Mouse (Mus musculus) brown adipose tissue, adult 24 weeks (tissue): ENCODE measurements around the gene Trpm2. TPM values are rescaled to one million over a fixed set of nuclear protein-coding genes. Genes with fewer than 3 reads are reported as not detected.

Experiments
- H3K27ac ChIP-seq: fragments of 200-500 bp; replicated peaks from 2 replicates; pipeline ENCODE4 v1.5.1; 2012; ENCODE audit warnings: low read depth, mild to moderate bottlenecking, low read length
- H3K4me1 ChIP-seq: fragments of 200-500 bp; 2 replicates; pipeline ENCODE4 v1.6.1; 2012; ENCODE audit warnings: low read length, mixed read lengths; ENCODE audit not compliant: control insufficient read depth, insufficient read depth, insufficient read length
- H3K4me3 ChIP-seq: fragments of 200-500 bp; 2 replicates; pipeline ENCODE4 v1.5.1; 2012; ENCODE audit warnings: low read depth, mild to moderate bottlenecking, low read length, moderate library complexity; ENCODE audit not compliant: insufficient read depth
- polyA plus RNA-seq: library from polyadenylated mRNA; stranded (reverse); fragments of >200 nt; gene quantifications from 2 replicates; pipeline ENCODE4 v1.2.4, GENCODE M21; 2012; ENCODE audit not compliant: missing spikeins, insufficient read depth, insufficient read length

Gene Trpm2
- polyA plus RNA-seq, 1 experiment = not detected

GRCm38 (mm10) chr10:77900903-77901818 lies 69.2 kb downstream of the Trpm2 start:
- no peak overlapping the region for H3K4me3 ChIP-seq
- no peak overlapping the region for H3K27ac ChIP-seq
- no peaks in the 10 kb centered on the region; the same call in 1 of the 2 replicates for H3K4me1 ChIP-seq

GRCm38 (mm10) chr10:77900126-77900525 lies 70.2 kb downstream of the Trpm2 start:
- Histone ChIP-seq H3K4me3 (no peak overlapping the region), H3K27ac (no peak overlapping the region), H3K4me1 (no peaks in the 10 kb centered on the region; the same call in 1 of the 2 replicates)

GRCm38 (mm10) chr10:77895562-77895961 lies 74.8 kb downstream of the Trpm2 start:
- Histone ChIP-seq H3K27ac (no peak overlapping the region), H3K4me3 (no peak overlapping the region), H3K4me1 (no peaks in the 10 kb centered on the region)

DNA sequence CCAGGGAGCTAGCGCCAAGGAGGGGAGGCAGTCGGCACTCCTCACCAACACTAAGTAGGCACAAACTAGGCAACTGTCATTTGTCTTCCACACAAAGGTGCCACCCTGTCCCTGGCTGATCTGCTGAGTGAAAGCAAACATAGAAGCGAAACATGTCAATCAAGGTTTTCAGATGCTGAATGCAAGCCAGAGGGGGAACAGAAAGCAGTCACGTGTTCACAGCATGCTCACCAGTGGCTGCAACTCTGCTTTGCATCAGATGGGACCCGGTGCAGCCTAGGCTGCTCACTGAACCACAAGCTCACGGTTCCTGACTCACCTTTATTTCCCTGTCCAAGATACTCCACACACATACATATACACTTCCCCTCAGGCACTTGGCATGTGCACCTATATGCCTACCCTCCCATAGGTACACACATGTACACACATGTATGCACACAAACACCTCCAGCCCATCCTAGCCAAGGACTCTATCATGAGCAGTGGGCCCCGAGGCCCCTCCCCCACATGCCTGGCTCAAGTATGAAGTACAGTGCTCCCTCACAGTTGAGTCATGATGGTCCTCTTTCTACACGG lies 79.3 kb downstream of the Trpm2 start:
- no peaks in the 10 kb centered on the region for H3K4me1 ChIP-seq
- no peak overlapping the region for H3K4me3 ChIP-seq
- H3K27ac ChIP-seq = no peak overlapping the region

GRCm38 (mm10) chr10:77886007-77886747 lies 84.2 kb downstream of the Trpm2 start:
- Histone ChIP-seq H3K4me3 (no peak overlapping the region), H3K27ac (no peak overlapping the region), H3K4me1 (no peaks in the 10 kb centered on the region)

GRCm38 (mm10) chr10:77882553-77882952 lies 87.8 kb downstream of the Trpm2 start:
- Histone ChIP-seq H3K4me1 (no peaks in the 10 kb centered on the region), H3K27ac (no peak overlapping the region), H3K4me3 (no peak overlapping the region)

DNA sequence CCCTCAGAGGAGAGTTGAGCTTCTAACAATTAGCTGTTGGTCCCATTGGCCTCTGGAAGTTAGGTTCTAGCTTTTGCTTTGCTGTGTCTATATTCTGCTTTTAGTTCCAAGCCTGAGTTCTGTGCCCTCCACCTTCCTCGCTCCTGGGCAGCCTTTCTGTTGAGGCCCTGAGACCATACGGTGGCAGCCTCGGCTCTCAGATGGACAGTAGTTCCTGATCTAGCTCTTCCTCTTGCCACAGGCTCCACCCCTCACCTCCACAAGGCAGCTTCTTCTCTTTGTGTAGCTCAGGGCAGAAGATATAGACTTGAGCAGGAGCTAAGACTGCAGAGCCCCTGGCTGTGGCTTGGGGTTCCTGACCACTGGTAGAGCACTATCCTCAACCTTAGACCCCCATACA lies 90.1 kb downstream of the Trpm2 start:
- H3K4me3 ChIP-seq = no peak overlapping the region
- no peaks in the 10 kb centered on the region for H3K4me1 ChIP-seq
- no peak overlapping the region for H3K27ac ChIP-seq

GRCm38 (mm10) chr10:77878985-77879384 lies 91.4 kb downstream of the Trpm2 start:
- Histone ChIP-seq H3K27ac (no peak overlapping the region), H3K4me1 (no peaks in the 10 kb centered on the region), H3K4me3 (no peak overlapping the region)

GRCm38 (mm10) chr10:77869651-77870050 lies 100.7 kb downstream of the Trpm2 start:
- H3K27ac ChIP-seq = no peak overlapping the region
- no peaks in the 10 kb centered on the region for H3K4me1 ChIP-seq
- no peak overlapping the region for H3K4me3 ChIP-seq

GRCm38 (mm10) chr10:77867546-77867945 lies 102.8 kb downstream of the Trpm2 start:
- H3K27ac ChIP-seq = no peak overlapping the region
- H3K4me1 ChIP-seq = no peaks in the 10 kb centered on the region
- H3K4me3 ChIP-seq = no peak overlapping the region

DNA sequence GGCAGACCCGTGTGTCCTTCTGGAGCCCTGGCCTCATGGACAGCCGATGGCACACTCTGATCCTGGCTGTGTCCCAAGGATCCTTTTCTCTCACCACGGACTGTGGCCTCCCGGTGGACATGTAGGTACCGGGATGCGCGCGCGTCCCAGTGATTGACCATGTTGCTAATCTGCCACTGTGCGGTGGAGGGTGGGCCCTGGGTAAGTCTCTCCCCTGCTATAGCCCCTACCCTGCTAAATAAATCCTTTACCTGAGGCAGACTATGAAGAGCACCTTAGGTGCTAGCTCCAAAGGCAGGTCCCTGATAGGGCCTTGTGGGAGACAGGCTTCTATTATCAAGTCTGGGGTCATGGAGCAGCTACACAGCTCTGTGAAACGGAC lies 105.6 kb downstream of the Trpm2 start:
- Histone ChIP-seq H3K4me1 (no peaks in the 10 kb centered on the region), H3K4me3 (no peak overlapping the region), H3K27ac (no peak overlapping the region)

DNA sequence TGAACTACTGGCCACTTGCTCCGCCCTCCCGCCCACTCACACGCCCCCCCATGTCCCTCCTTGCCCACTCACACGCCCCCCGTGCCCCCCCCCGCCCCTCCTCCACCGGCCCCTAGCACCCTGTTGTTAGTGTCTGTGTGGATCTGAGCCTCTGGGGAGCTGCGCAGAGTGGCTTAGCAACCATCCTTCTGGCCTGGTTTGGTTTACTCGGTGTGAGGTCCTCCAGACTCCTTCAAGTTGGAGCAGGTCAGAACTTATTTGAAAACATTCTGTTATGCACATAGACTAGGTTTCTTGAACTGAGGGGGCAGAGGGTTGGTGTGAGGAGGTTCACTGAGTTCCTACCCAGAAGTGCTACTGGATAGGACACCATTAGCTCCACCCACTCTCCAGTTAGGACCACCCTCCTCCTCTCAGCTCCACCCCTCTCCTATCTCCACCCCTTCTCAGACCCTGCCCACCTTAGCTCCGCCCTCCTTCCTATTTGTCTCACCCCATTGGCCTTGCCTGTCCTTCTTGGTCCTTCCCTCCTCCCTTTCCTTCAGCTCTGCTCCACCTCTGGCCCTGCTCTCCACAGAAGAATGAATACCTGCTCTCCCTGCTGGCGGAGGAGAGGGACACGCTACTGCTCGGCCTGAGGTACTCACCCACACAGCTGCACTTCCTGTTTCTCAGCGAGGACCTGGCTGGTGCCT lies 106.1 kb downstream of the Trpm2 start:
- Histone ChIP-seq H3K27ac (no peak overlapping the region), H3K4me3 (no peak overlapping the region), H3K4me1 (no peaks in the 10 kb centered on the region)

DNA sequence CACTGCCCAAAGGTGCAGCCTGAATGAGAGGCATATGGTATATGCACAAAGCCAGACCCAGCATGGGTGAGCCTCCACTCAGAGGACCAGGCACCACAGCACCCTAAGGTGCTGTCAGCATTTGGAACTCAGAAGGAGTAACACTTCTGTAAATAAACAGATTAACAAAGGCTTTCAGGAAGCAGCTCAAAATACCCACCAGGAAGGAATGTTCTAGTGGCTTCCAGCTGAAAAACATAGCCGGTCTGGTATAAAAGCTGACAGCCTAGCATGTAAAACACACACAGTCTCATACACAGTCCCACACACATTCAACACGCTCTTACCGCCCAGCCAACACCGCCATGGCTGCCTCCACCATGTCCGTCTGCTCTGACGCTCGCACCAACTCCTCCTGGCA lies 108.7 kb downstream of the Trpm2 start, which contains the start of gene Gm3285:
Gene Gm3285 (plus strand): TSS at position 301 of the 400 bp plus-strand sequence.
- Histone ChIP-seq H3K4me3 (no peak within 1 kb of the TSS), H3K4me1 (no peaks in the 10 kb centered on the region)

More for the DNA sequence above, 108.7 kb downstream of the Trpm2 start, which contains the start of gene Gm3285:
- no peak within 1 kb of the TSS for H3K27ac ChIP-seq
